Mouse (Mus musculus): ENCODE measurements around the gene Ptgir.

Ptgir gene

DNA sequence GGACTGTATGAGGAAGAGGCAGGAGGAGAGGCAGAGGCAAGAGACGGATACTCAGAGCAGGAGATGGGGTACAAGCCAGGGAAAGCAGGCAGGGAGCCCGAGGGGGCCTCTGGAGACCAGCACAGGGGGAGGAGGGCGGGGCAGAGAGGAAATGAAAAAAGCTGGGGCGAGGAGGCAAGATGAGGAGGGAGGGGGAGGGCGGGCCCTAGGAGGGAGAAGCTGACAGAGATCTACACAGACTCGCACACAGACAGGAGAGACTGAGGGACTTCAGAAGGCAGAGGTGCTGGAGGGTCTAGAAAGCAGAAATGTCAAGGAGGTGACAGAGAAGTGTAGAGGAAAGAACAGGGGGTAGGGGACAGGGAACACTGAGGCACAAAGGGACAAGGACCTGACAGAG is at the start of gene Ptgir:
Gene Ptgir, plus strand, starts transcription at position 210 of the 400 bp plus-strand sequence.
- in situ Hi-C loops (cut with MboI, MseI), result loop anchor here (5.0 kb wide), 1 partner anchor 104 kb away; no protein-coding TSS in a partner anchor

DNA sequence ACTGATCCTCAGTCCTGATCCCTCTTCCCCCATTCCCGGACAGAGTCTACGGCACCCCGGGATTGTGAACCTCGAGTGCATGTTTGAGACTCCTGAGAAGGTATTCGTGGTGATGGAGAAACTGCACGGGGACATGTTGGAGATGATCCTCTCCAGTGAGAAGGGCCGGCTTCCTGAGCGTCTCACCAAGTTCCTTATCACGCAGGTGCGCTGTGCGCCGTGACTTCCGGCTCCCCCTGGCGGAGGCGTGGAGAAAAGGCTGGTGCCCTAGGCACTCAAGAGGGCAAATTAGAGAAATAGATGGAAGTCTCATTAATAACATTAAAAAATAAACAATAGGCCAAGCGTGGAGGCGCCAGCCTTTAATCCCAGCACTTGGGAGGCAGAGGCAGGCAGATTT is 48.0 kb upstream of the Ptgir start:
- in situ Hi-C loops (cut with MboI, MseI), result no loop called here

- in situ Hi-C loops (cut with MboI, MseI), result no loop called here
These were observed 46.2 kb upstream of the Ptgir start for GRCm38 (mm10) chr7:16859902-16860651.

GRCm38 (mm10) chr7:16867488-16867887 is 38.8 kb upstream of the Ptgir start:
- in situ Hi-C loops (cut with MboI, MseI), result no loop called here

DNA sequence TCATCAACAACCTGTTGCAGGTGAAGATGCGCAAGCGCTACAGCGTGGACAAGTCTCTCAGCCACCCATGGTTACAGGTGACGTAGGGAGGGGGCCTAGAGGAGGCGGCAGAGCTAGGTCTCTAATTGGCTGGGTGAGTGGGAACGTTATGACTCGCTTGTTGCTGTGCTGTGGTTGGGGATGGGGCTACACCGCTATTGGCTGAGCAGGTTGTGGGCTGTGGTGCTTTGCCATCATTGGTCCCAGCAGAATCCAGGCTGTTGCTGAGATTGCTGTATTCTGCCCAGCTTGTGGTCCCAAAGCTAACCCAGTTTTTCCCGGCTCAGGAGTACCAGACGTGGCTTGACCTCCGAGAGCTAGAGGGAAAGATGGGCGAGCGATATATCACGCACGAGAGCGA is 36.8 kb upstream of the Ptgir start:
- in situ Hi-C loops (cut with MboI, MseI), result no loop called here

DNA sequence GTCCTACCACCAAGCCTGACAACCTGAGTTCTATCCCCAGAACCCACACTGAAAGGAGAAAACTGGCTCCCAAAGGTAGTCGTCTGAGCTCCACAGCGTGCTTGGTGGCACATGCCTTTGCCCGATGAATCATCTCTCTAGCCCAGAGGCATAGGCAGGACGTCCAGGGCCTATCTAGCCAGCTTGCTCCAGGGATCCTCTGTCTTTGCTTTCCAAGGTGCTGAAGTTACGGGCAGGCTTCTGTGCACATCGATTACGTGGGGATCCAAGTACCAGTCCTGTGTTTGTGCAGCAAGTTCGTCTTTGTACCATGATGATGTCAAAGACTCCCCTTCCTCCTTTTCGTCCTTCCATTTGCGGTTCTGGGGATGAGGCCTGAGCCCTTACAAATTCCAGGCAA is 34.7 kb upstream of the Ptgir start:
- in situ Hi-C loops (cut with MboI, MseI), result no loop called here

DNA sequence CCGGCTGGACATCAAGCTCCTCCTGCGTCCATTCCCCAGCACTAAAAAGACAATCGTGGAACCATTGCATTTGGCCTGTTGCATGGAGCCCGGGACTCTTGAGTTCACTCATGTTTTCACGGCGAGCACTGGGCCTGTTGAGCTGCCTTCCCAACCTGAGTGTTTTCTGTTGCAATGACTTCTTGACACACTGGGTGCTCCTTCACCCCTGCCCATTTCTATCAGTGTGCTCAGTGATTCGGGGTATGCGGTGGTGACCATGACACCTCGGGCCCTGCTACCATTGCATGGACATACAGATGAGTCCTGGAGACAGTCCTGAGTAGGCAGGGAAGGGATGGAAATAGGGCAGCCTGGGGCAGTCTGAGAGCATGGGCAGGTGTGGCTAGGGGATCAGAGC is 33.8 kb upstream of the Ptgir start:
- in situ Hi-C loops (cut with MboI, MseI), result no loop called here

DNA sequence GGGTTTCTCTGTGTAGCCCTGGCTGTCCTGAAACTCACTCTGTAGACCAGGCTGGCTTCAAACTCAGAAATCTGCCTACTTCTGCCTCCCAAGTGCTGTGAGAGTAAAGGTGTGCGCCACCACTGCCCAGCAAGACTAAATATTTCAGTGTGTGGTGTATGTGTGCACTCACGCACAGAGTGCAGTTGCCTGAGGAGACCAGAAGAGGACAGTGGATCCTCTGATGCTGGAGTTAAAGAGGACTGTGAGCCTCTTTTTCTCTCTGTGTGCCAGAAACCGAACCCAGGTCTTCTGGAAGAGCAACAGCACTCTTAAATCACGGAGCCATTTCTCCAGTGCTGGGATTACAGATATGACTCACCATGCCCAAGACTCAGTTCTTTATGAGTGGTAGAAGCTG is 32.9 kb upstream of the Ptgir start:
- in situ Hi-C loops (cut with MboI, MseI), result no loop called here

GRCm38 (mm10) chr7:16874190-16874589 is 32.1 kb upstream of the Ptgir start:
- in situ Hi-C loops (cut with MboI, MseI), result no loop called here

GRCm38 (mm10) chr7:16874756-16875309 is 31.5 kb upstream of the Ptgir start:
- in situ Hi-C loops (cut with MboI, MseI), result no loop called here

DNA sequence AGATGAGACGGTGACA is 31.2 kb upstream of the Ptgir start, which contains the start of gene Dact3:
Gene Dact3, plus strand, starts transcription at position 8 of the 16 bp plus-strand sequence.
- in situ Hi-C loops (cut with MboI, MseI), result no loop called here

DNA sequence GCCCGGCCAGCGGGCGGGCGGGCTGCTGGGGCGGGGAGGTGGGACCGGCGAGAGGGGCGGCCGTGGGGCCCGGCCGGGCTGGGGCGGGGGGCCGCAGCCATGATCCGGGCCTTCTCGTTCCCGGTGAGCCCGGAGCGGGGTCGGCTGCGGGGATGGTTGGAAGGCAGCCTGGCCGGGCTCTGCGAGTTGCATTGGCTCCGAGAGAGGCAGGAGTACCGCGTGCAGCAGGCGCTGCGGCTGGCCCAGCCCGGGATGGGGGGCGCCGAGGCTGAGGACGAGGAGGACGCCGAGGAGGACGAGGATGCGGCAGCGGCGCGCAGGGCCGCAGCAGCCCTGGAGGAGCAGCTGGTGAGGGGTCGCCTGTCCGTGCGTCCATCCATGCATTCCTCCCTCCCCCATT is 31.0 kb upstream of the Ptgir start:
- in situ Hi-C loops (cut with MboI, MseI), result no loop called here

DNA sequence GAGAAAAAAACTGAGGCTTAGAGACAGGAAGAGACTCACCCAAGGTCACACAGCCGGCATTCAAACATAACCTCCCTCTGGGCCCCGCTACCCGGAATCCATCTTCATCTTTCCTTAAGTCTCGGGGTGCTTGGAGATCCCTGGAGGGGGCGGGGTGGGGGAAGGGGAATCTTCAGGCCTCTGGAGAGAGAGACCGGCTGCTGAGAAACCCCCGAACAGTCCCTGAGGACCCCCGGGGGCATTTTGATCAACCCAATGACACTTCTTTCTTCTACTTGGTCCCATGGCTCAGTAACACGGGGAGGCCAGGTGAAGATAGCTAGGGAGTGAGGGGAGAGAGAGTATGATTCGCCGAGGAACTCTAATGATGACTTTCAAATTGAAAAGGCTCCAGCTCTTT is 30.3 kb upstream of the Ptgir start:
- in situ Hi-C loops (cut with MboI, MseI), result no loop called here

DNA sequence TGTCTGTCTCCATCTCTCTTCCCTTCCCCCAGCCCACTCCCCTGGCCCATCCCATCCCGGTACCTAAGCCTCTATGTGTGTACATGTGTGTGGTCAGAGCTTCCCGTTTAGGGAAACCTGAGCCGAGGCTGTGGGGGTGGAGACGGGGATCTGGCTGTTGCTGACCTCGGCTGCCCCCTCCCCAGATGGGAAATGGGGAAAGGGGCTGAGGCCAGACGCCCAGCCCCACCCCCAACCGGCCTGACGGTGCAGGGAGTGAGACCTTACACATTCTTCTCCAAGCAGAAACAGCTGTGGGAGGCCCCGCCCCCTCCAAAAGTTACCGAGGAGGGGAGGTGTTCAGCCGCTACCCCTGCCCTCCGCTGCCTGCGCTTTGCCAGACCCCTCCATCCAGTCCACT is 29.7 kb upstream of the Ptgir start:
- in situ Hi-C loops (cut with MboI, MseI), result no loop called here

DNA sequence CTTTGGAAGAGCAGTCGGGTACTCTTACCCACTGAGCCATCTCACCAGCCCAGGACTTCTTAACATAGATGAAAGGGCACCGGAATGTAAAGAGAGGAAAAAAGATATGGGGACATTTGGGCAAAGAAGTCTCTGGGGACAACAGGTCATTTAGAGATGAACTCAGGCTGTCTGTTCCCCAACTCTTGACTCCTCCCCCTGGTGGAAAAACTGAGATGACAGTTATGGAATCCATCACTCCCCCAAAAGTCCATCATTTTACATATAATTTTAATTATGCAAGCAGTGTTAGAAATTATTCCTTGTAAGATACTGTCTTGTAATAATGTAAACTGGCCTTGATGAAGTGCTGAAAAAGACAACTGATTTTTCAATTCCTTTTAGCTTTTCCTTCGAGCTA is 28.6 kb upstream of the Ptgir start:
- in situ Hi-C loops (cut with MboI, MseI), result no loop called here

DNA sequence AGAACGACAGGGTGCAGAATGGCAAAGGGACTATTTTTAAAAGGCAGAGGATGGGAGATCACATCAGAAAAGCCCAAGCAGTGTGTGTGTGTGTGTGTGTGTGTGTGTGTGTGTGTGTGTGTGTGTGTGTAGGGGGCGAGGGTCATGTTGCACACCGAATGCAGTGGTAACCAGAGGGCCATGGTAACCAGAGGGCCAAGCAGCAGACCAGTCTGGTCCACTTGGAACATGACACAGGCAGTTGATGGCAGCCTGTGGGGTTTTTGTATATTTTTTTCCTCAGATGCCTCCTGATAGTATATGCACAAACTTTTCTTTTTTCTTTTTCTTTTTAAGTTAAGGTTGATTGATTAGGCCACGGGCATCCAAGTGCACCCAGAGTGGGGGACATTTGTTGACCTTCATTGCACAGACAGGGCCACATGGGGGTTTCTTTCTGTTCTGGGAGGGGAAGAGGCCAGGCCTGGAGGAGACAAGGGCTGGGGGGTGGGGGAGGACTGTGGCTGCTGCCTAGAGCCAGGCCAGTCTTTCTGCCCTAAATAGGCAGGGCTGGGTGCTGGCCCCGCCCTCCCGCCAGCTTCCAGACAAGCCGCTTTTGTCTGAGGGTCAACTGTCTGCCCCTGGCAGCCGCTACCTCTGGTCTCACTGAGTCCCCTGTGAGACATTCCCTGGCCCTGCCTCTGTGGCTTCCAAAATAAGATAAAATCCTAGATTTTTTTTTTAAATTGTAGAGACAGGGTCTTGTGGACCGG is 26.3 kb upstream of the Ptgir start:
- in situ Hi-C loops (cut with MboI, MseI), result no loop called here

GRCm38 (mm10) chr7:16880615-16881014 is 25.7 kb upstream of the Ptgir start:
- in situ Hi-C loops (cut with MboI, MseI), result no loop called here

DNA sequence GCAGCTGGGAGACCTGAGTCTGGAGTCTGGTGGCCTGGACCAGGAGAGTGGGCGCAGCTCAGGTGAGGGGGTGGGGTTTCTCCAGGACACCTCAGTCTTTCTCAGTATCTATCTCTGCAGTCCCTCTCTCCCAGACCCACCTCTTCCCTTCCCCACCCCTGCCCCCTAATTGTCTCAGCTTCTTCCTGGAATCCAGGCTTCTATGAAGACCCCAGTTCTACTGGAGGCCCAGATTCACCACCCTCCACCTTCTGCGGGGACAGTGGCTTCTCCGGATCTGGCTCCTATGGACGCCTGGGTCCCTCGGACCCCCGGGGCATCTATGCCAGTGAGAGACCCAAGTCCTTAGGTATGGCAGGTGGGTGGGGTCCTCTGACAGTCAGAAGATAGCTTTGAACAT is 23.1 kb upstream of the Ptgir start:
- in situ Hi-C loops (cut with MboI, MseI), result no loop called here

DNA sequence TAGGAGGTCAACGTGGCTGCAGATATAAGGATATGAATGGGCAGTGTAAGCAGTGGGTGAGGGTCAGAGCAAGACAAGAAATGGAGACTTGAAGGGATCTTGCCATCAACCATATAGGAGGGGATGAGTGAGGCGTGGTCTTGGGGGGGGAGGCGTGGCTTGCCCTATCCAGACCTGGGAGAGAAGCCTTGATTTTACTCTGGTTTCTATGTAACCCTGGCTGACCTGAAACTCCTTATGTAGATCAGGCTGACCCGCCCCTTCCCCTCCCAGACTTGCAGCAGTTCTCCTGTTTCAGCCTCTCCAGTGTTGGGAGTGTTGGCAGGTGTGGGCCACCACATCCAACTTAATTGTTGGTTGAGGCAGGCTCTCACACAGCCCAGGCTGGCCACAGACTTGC is 22.0 kb upstream of the Ptgir start:
- in situ Hi-C loops (cut with MboI, MseI), result no loop called here

- in situ Hi-C loops (cut with MboI, MseI), result no loop called here
These were observed 21.0 kb upstream of the Ptgir start for GRCm38 (mm10) chr7:16885271-16885776.

- in situ Hi-C loops (cut with MboI, MseI), result no loop called here
These were observed 20.4 kb upstream of the Ptgir start for GRCm38 (mm10) chr7:16885905-16886304.

DNA sequence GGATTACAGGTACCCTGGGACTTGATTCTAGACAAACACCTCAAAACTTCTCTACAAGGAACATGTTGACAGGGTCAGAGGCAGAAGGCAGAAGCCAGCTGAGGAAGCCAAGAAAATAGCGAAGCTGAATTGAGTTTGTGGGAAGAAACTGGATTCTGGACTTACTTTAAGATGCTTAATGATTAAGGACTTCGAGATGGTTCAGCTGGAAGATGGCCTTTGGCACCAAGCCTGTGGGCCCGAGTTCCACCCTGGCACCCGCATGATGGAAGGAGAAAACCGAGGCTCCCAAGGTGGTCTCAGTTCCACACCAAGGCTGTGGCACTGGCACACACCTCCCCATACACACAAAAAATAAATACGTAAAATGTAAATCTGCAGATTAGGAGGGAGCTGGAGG is 15.8 kb upstream of the Ptgir start:
- in situ Hi-C loops (cut with MboI, MseI), result no loop called here

- in situ Hi-C loops (cut with MboI, MseI), result no loop called here
These were observed 15.3 kb upstream of the Ptgir start for GRCm38 (mm10) chr7:16890944-16891343.

Data from T-helper 1 cell (primary cell).